Mouse (Mus musculus) right cerebral cortex, adult 2 months (tissue): ENCODE results near the gene Cmtm6.

Experiments used
- DNase-seq, 2 experiments: peaks; one replicate each; pipeline ENCODE4 v3.0.0; 2021 to 2022; ENCODE audit warnings: low spot score in 2 of 2

Gene Cmtm6

GRCm38 (mm10) chr9:114771565-114771964 lies 40.6 kb downstream of the Cmtm6 start:
- DNase-seq: no peak

- DNase-seq: no peak
These were observed 43.7 kb downstream of the Cmtm6 start for GRCm38 (mm10) chr9:114774629-114775028.

- no peak for DNase-seq
These were observed 44.4 kb downstream of the Cmtm6 start for GRCm38 (mm10) chr9:114775272-114775671.

GRCm38 (mm10) chr9:114776361-114776760 lies 45.4 kb downstream of the Cmtm6 start:
- DNase-seq: no peak

- DNase-seq: no peak
These were observed 46.5 kb downstream of the Cmtm6 start for GRCm38 (mm10) chr9:114777178-114778046.

GRCm38 (mm10) chr9:114778047-114778390 lies 47.1 kb downstream of the Cmtm6 start:
- DNase-seq: no peak

GRCm38 (mm10) chr9:114778877-114779276 lies 48.0 kb downstream of the Cmtm6 start:
- DNase-seq: no peak

- no peak for DNase-seq
These were observed 49.2 kb downstream of the Cmtm6 start for GRCm38 (mm10) chr9:114779984-114780745.

GRCm38 (mm10) chr9:114780746-114781525 lies 50.0 kb downstream of the Cmtm6 start:
- no peak for DNase-seq

- DNase-seq: no peak
These were observed 50.8 kb downstream of the Cmtm6 start, which contains the start of gene Cmtm7 for GRCm38 (mm10) chr9:114781526-114782212. TSS of gene Cmtm7 (minus strand) at chr9:114781856.

- no peak for DNase-seq
These were observed 54.7 kb downstream of the Cmtm6 start for GRCm38 (mm10) chr9:114785432-114786125.

- no peak for DNase-seq
These were observed 56.2 kb downstream of the Cmtm6 start for GRCm38 (mm10) chr9:114787134-114787533.

- DNase-seq: no peak
These were observed 56.8 kb downstream of the Cmtm6 start for GRCm38 (mm10) chr9:114787716-114788115.

- no peak for DNase-seq
These were observed 57.8 kb downstream of the Cmtm6 start for GRCm38 (mm10) chr9:114788697-114789096.

GRCm38 (mm10) chr9:114789557-114789956 lies 58.6 kb downstream of the Cmtm6 start:
- no peak for DNase-seq

GRCm38 (mm10) chr9:114789989-114790388 lies 59.1 kb downstream of the Cmtm6 start:
- no peak for DNase-seq

- no peak for DNase-seq
These were observed 62.9 kb downstream of the Cmtm6 start for GRCm38 (mm10) chr9:114793764-114794295.

GRCm38 (mm10) chr9:114794491-114794890 lies 63.6 kb downstream of the Cmtm6 start:
- no peak for DNase-seq

- DNase-seq: no peak
These were observed 65.6 kb downstream of the Cmtm6 start for GRCm38 (mm10) chr9:114796473-114797050.

- peak; percentile 90 to 94 for DNase-seq
These were observed 66.6 kb downstream of the Cmtm6 start for GRCm38 (mm10) chr9:114797329-114798004.
